Mouse (Mus musculus) thymus, postnatal 36 days (tissue): ENCODE measurements around the gene Ftsj3.
"Not testable (repeated sequence)": the region's sequence is repeated elsewhere in the genome, so short reads cannot be mapped to it uniquely, and the experiment has no call there.

Experiments
- DNase-seq, 2 experiments: peaks; one replicate each; pipeline ENCODE4 v3.0.0; 2022; ENCODE audit warnings: mixed read lengths in 2 of 2

Gene Ftsj3

DNA sequence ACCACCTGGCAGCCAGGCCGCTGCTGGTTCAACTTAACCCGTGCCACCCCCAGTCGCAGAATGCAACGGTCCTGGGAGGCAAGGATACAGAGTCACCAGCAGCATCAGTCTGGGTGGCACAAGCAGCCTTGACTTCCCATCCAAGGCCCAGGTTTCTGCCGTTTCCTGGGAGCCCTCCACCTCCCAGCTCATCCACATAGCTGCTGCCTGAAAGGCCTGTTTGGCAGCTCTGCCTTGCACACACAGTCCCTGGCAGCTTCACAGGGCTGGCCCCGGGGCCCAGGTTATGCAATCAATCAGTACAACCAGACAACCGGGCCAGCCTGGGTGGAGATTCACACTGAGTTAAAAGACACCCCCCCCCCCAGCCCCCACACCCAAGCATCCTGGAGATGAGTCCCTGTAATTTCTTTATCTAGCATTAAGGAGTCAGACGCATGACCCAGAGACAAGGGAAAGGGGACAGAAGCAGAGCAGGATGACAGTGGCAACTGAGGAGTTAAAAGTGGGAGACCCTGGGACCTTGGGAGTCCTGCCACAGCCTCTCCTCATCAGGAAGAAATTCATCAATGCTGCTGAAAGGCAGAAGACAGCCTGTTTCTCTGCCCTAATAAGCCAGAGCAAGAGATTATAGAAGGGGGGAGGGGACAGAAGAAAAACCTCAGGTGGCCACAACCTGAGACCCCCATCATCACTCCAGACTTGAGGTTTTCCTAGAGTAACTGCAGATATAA, 12.6 kb upstream of the Ftsj3 start:
- no peak for DNase-seq

DNA sequence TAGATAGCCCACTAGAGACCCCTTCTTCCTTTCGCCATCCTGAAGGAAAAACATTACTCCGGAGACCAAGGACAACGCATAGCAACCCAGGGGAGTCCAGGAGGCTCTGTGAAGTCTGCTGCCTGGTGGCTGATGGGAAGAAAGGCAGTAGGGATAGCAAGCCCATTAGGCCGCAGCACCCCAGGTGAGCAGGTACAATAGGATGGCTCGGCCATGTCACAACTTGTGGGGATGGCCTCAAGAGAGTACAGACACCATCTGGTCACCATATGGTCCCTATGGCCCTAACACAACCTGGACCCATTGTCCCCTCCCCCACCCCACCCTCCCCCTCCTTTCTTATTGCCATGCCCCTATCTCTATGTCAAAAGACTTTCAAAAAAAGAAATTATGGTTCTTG, 12.0 kb upstream of the Ftsj3 start:
- DNase-seq = no peak

DNA sequence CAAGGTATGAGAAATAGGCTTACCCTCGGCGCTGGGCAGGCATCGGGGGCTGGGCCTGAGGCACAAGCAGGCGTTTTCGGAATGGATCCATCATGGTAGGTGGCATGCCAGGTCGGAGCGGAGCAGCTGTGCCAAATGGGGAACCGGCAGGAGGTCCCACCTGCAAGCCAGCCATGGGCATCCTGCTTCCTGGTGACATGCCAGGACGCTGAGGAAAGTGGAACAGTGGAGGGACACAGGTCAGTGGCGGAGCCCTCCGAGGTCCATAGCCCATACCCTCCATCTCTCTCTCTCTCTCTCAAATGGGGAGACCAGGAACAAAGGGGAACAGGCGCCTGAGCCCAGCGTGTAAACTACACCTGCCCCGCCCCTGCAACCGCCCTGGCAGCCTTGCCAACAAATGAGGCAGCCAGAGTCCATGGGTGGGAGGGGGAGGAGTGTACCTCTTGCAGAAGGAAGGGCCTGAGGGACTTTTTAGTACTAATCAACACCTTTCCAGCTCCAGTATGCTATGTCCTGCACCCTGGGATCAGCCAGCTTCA, 11.5 kb upstream of the Ftsj3 start:
- no peak for DNase-seq

DNA sequence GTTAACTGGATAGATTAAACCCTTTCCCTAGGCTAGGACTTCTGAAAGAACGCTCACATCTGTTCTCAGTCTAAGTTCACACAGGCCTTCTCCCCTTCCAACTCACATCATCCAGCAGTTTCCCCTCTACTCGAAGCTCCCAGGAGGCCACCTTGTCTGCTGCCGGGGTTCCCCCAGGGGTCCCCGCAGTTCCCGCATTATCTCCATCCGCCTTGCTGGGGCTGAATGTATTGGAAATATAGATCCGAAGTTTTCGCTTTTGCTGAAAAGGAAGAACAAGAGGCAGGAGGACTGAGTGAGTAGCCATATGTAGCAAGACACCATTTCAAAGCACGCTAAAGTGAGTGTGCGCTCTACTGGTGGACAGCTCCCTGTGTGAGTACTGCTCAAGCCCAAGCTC, 10.6 kb upstream of the Ftsj3 start:
- no peak for DNase-seq

DNA sequence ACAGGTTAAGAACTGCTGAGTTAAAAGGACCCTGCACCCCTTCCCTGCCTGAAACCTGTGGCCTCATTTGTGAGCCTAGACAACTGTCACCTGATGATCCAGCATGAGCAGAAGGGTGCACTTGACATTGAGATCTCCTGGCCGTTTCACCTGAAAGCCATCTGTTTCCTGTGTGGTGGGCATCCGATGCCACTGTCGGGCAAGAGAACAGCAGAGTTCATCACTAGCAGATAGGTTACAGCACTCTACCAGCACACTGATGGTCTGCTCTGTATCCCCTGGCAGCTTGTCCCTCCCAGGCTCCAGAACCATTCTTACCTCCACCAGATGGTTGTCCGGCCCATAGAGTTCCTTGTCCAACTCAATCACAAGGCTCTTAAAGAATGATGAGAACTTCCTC, 9.7 kb upstream of the Ftsj3 start:
- DNase-seq = no peak

DNA sequence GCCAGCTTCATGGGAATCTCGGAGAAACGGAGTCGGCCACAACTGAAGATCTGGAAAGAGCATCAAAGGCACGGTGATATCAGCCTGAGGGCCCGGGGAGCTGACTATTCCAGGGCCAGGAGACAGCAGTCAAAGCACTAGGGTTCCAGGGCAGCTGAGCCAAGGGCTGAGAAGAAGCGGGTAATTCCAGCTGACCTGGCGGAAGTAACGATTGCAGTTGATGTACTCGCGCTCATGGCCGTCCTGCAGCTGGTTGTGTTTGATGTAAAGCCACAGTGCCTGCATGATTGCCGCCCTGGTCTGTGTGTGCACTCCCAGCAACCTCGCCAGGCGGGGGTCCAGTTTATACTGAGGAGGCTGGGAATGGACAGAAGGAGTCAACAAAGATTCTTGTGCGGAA, 9.1 kb upstream of the Ftsj3 start:
- no peak for DNase-seq

DNA sequence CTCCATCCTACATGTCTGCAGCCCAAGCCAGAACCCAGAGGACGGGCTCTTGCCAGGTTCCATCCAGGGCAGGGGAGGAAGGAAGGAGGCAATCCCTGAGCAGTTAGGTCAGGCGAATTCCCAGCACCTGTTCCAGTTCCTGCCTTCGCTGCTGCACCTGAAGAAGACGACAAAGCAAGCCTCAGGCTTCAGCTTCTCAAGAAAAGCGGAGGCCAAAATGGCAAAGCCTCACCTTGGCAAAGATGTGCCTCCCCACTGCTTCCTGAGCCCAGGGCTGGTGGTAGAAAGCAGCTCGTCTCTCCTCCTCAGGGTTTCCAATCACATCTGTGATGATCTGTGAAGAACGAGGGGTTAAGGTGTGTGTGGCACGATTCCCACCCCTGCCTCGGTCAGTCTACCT, 8.1 kb upstream of the Ftsj3 start:
- no peak for DNase-seq

DNA sequence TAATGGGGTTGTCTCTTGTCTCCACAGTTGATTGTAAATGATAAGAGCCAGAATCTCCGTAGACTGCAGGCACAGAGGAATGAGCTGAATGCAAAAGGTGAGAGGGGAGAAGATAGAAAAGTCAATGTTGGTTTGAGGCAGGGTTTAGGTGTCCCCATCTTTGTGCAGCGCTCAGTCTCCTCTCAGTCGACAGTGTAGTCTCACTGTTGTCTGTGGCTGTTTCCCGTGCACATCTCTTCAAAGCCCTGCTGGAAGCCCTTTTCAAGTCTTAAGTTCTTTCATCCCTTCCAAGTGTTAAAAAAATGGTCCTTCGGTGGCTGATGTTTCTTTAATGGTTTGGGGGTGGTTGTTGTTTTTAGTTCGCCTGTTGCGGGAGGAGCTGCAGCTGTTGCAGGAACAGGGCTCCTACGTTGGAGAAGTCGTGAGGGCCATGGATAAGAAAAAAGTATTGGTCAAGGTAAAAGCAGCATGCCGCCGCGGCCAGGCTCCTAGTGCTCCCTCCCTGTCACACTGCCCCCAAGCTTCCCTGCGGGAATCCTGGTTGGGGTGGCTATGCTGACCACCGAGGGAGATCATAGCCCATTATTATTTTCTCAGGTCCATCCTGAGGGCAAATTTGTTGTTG, 5.1 kb upstream of the Ftsj3 start:
- DNase-seq = no peak

DNA sequence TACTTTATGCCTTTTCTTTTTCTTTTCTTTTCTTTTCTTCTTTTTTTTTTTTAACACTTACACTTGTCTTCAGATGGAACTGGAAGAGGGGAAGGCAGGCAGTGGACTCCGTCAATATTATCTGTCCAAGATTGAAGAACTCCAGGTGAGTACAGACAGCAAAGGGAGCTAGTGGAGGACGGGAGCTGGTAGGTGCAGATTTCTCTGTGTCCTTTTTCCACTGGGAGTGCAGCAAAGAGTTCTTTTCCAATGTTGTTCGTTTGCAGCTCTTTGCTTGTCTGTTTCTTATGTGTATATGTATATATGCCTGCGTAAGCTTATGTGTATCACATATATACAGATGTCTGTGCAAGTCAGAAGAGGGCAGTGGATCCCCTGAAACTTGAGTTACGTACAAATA, 896 bp upstream of the Ftsj3 start:
- no peak for DNase-seq

DNA sequence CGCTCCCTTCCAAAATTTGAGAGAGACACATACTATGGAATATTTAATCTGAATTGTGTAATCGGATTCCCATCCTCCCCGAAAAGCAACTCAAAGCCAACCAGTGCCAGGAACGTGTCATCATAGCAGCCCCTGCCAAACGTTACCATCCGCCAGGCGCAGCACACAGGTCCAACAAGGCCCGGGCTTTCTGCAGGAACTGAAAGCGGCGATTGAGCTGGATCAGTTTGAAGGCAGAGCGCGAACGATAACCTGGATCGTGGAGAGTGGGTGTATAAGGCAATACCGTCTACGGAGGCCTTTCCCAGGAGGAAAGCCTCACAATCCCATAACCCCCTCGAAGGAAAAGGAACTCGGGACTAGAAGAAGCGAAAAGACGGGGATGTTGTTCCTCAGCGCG, 705 bp downstream of the Ftsj3 start:
- DNase-seq = no peak

DNA sequence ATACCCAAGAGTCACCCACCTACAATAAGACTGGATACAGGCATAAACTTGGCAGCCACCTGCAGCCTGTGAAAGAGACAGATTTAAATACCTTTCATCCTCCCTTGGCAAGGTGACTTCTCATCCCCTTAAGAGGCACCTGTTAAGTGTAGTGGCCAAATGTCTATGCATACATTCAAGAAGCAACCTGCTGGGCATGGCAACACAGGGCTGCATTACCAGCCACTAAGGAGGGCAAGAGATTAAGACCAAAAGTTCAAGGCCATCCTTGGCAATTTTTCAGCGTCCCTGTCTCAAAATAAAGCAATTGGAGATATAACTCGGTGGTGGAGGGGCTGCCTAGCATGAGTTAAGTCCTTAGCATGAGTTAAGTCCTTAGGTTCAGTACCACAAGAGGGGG, 1.1 kb downstream of the Ftsj3 start:
- no peak for DNase-seq

DNA sequence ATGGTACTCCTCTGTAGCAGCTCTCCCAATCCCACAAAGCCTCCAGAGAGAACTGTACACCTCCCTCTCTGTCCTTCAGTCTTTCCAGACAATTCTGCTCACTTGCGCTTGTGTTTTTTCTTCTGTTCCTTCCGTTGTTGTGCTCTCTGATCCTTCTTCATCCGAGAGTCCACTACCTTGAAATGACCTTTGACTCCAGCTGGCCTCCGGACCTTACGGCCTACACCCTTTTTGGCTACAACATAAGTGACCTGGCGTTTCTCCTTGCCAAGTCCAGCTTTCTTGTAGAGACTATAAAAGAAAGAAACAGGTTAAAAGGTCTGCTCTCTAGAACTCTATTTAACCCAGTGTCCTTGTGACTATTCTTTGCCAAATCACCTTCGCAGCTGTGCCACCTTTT, 6.6 kb downstream of the Ftsj3 start:
- no peak for DNase-seq

DNA sequence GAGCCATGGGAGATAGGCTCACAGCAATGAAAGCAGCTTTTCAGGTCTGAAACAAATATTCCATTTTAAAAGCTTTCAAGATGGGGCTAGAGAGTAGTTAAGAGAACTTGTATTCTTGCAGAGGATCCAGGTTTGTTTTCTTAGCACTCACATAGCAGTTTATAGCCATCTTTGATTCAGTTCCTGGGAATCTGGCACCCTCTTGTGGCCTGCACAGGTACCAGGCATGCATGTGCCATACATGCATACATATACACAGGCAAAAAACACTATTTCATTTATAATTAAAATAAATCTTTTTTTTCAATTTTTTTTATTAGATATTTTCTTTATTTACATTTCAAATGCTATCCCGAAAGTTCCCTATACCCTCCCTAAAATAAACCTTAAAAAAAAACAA, 9.0 kb downstream of the Ftsj3 start:
- DNase-seq = no peak

DNA sequence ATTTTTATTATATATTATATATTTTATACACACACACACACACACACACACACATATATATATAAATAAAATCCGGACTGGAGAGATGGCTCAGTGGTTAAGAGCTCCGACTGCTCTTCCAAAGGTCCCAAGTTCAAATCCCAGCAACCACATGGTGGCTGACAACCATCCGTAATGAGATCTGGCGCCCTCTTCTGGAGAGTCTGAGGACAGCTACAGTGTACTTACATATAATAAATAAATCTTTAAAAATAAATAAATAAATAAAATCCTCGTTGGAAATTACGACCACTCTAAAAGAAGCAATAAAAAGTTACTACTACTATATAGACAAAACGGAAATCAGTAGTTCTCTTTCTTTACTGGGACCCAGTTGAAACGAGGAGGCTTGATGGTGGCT, 21.9 kb downstream of the Ftsj3 start:
- not testable (repeated sequence) for DNase-seq

DNA sequence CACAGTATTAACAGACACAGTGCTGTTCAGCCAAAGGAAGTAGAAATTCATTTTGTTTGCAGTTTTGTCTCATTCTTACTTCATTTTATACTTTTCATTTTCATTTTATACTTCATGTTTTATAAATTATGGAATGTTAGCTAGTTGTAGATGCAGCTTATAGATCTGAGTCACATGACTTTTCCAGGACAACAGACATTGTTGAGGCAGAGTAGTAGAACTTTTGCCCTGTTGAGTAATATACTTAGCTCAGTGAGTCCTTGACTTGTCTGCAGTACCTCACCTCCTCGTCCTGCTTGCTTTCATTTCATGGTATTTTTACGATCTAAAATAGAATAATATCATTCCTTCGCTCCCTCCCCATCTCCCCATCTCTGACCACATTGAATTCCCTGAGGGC, 35.3 kb downstream of the Ftsj3 start:
- DNase-seq = no peak

DNA sequence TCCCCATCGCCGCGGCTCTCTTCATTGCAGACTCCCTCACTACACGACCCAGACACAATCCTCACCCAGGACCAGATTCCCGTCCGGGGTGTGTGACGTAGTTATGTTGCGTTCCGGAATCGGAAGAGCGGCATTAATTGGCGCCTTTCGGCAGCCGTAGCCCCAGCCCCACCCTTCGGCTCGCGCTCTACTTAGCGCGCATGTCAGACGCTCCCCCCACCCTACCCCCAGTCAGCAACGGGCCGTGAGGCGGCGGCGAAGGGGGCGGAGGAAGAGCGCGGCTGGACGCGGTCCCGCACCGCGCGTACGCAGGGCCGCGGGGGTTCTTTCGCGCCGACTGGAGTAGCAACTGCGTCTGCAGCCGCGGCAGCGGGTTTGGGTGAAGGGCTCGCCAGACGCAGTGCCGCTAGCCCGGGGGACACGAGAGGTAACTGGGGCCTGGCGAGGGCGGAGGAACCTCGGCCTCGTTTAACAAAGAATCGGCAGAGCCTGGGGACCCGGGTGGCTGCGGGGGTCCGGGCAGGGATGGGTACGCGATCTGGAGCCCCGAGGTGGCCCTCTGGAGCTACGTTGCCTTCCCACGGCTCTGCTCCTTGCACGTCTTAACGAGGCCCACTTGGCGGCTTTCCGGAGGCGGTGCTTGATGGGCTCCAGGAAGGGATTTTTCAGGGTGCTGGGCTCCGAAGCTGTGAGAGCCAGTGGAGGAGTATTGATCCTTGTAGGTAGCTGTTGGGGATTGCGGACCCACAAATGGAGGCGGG, 39.0 kb downstream of the Ftsj3 start, which contains the start of gene Ddx42:
Ddx42 (plus strand) TSS at position 197 of the 761 bp plus-strand sequence.
- DNase-seq = peak; percentile 86 to 92

DNA sequence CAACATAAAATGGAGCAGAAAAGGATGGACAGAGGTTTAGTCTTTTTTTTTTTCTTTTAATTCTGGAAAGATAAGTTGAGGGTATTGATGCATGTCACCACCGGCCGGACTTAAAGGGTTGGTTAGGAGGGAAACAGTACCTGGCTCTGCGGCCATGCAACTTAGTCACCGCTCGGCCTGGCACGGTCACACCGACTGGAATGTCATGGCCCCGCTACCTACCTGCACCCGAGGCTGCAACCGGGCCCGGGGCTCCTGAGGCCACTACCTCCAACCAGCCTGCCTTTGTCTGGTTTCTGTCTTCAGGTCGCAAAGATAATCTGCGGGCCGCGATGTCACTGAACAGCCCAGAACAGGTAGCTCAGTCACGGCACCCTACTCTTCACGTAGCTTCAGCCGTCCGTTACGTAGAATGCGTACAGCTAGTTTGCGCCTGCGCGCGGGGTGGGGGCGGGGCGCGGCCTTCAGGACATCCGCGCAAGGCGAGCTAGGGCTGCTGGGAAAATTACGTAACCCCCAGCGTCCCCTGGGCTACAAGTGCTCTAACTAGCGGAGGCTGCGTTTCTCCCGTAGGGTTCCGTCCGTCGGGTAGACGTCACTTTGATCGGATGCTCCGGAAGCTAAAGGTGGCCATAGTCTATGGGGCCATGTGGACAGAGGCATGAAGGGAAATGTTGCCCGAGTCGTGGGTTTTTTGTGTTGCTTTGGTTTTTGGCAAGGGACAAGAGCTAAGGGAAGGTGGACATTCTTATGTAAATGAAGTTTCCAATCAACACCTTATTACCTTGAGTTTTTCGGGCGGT, 39.8 kb downstream of the Ftsj3 start, which contains the start of gene Ccdc47:
Ccdc47 (minus strand) TSS at position 418 of the 803 bp plus-strand sequence.
- peak; percentile 88 to 93 for DNase-seq

DNA sequence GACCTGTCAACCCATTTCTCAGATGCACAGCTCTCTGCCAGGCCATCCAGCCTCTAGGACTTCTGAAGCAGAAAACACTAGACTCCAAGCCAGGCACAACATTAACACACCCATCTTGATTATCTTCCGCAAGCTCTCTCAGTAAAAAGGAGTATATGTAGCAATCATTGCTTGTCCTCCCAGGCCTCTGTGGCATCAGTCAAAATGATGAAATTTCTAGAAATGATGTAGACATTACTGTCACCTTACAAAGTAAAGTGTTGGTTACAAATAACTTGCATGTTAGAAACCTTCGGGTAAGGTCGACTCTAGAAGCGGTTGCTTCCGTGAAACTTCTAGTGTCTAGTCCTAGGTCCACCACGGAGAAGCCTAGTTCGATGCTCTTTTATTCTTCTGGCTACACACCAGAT, 40.4 kb downstream of the Ftsj3 start:
- DNase-seq = no peak

DNA sequence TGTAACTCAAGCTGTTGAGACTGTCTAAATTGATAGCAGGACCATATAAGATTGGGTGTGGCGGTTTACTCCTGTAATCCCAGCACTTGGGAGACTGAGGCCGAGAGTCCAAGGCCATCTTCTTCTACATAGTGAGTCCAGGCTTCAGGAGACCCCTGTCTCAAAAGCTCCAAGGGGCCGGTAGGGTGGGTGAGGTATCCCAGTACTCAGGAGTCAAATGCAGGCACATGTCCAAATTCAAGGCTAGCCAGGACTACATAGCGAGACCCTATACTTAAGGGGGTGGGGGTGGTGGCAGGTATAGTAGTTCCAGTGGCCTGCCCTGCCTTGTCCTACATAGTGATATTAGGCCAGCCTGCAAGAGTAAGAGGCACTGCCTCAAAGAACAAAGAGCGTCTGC, 41.0 kb downstream of the Ftsj3 start:
- no peak for DNase-seq

DNA sequence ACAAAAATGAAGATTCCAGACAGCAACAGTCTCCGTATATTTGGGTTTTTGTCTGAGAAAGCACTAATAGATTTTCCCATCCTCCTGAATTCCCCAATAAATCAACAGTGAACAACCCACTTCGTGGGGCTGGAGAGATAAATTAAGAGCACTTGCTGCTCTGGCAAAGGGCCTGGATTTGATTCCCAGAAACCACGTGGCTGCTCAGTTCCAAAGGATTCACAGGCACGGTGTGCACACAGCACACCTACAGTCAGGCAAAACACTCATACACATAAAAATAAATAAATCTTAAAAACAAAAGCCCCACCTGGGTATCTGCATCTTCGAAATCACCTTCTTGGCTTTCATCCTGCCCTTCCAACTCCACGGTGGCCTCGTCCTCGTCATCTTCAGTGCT, 43.1 kb downstream of the Ftsj3 start:
- no peak for DNase-seq

DNA sequence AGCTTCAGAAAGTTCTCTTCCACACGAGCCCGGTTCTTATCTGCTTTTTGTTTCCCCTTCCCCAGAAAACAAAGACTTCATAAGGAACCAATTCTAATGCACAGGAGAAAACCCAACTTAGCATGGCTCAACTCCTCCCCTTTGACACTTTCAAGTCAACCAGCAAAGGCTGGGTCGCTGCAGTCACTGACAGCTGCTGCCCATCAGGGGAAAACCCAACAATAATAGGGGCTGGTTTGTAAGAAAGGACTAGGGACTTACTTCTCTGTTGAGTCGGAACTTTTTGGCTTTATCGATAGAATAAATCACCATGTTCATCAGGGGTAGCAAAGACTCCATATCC, 53.8 kb downstream of the Ftsj3 start, which contains the start of gene Strada:
Strada (minus strand) TSS at position 46 of the 343 bp plus-strand sequence.
- no peak for DNase-seq

DNA sequence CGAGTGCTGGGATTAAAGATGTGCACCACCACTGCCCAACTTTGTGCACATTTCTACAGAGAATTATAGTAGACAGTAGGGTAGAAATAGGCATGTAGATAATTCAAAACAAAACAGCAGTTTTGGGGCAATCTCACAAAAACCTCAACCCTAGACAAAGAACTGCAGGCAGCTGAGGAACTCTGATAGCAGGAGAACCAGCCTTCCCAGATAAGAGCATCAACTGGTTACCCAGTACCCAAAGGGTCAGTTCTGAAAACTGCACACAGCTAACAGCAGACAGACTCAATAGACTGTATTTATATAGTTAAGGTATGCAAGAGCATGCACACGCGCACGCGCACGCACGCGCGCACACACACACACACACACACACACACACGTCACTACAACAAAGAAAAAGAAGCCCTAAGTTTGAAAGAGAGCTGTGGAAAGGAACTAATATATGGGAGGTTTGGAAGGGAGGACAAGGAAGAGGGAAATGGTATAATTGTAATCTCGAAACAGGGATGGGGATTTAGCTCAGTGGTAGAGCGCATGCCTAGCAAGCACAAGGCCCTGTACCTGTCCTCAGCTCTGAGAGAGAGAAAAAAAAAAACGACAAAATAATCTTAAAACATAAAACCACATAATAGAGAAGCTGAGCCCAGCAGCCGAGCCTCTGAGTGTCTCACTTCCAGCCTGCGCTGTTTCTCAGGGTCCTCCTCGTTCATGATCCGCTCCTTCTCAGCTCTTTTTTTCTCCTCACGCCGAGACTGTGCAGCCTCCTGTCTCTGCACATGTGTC, 54.3 kb downstream of the Ftsj3 start:
- no peak for DNase-seq
